Mouse (Mus musculus): ENCODE data around the gene Hrh2. TPM values are rescaled to one million over a fixed set of nuclear protein-coding genes. Genes with fewer than 3 reads are reported as not detected.

Gene Hrh2
- polyA plus RNA-seq, 1 experiment from 2014 or later = 1.4 TPM

DNA sequence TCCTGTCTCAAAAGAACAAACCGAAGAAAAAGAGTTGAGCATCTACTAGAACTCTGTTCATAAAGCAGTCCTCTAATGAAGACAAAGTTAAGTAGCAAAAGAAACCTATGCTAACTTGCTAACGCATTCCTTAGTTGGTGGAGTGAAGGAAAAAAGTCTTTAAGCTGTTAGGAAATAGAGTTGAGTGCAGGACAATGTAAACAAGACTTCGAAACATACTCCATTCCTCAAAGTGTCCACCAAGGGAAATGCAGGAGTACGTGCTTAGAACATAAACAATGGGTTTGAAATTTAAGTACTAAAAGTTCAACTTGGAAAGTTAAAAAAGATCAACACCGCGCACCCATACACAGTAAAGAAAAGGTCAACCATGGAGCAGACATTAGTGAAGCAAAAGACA, 38.2 kb downstream of the Hrh2 start:
- no peak overlapping the region for H3K4me3 ChIP-seq
- no peak overlapping the region for H3K27ac ChIP-seq
- 0 out of 2 replicates have a peak, but pooled peaks cover 3% of the 10 kb centered on the region for H3K27me3 ChIP-seq (replicated peaks)
- H3K9me3 ChIP-seq = no peaks in the 10 kb centered on the region
- ATAC-seq (replicated peaks) = no peak
- H3K9ac ChIP-seq = no peak overlapping the region
- WGBS = 91% methylated on average over 6 of the region's 6 CpGs
- H3K36me3 ChIP-seq (replicated peaks) = no peaks in the 10 kb centered on the region
- H3K4me2 ChIP-seq = no peak overlapping the region
- peaks cover 2% of the 10 kb centered on the region; the same call in 1 of the 2 replicates for H3K4me1 ChIP-seq

DNA sequence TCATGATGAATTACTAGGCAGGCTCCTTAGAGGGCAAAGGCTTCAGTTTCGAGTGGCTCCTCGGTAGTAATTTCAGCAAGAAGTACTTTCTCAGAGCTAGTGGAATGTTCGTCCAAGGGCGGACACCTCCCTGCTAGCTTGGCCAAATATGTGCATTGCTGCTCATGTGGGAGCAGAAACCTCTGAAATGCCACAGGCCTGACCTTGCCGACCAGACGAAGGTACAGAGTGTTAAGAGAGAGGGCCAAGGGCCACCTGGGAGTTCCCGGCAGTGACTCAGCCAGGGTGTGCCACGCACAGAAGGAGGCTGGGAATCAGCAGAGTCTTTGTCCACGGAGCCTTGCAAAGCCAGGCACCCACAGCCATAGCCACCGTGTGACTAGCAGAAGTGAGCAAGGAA, 39.9 kb downstream of the Hrh2 start:
- Histone ChIP-seq H3K4me2 (no peak overlapping the region), H3K27ac (no peak overlapping the region), H3K36me3 (replicated peaks) (no peaks in the 10 kb centered on the region), H3K9ac (no peak overlapping the region), H3K9me3 (no peaks in the 10 kb centered on the region), H3K27me3 (replicated peaks) (0 out of 2 replicates have a peak, but pooled peaks cover 3% of the 10 kb centered on the region), H3K4me3 (no peak overlapping the region), H3K4me1 (peaks cover 2% of the 10 kb centered on the region; the same call in 1 of the 2 replicates)
- WGBS = 81% methylated on average over 10 of the region's 10 CpGs
- ATAC-seq (replicated peaks) = no peak

DNA sequence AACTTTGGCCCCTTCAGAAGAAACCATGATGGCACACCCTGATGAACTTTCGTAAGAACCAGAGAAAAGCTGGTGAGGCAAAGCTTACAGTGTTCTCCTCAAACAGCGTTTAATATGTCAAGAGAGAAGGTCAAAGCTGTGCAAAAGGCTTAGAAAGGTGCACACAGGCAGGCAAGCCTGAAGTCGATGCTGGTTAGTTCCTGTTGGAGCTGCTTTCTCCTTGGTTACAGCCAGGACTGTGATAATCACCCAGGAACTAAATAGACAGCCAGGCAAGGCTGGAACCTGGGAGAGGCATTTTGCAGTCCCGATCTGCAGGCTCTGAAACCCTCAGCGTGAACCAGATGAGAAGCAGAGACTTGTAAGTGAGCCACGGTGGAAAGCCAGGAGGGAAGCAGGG, 45.6 kb downstream of the Hrh2 start:
- no peak overlapping the region for H3K27ac ChIP-seq
- no peaks in the 10 kb centered on the region for H3K27me3 ChIP-seq (replicated peaks)
- WGBS = 66% methylated on average over 6 of the region's 6 CpGs
- no peak overlapping the region for H3K4me3 ChIP-seq
- H3K4me1 ChIP-seq = peaks cover 3% of the 10 kb centered on the region; the same call in 1 of the 2 replicates
- no peaks in the 10 kb centered on the region for H3K36me3 ChIP-seq (replicated peaks)
- no peak overlapping the region for H3K4me2 ChIP-seq
- H3K9me3 ChIP-seq = no peaks in the 10 kb centered on the region
- H3K9ac ChIP-seq = no peak overlapping the region
- no peak for ATAC-seq (replicated peaks)

DNA sequence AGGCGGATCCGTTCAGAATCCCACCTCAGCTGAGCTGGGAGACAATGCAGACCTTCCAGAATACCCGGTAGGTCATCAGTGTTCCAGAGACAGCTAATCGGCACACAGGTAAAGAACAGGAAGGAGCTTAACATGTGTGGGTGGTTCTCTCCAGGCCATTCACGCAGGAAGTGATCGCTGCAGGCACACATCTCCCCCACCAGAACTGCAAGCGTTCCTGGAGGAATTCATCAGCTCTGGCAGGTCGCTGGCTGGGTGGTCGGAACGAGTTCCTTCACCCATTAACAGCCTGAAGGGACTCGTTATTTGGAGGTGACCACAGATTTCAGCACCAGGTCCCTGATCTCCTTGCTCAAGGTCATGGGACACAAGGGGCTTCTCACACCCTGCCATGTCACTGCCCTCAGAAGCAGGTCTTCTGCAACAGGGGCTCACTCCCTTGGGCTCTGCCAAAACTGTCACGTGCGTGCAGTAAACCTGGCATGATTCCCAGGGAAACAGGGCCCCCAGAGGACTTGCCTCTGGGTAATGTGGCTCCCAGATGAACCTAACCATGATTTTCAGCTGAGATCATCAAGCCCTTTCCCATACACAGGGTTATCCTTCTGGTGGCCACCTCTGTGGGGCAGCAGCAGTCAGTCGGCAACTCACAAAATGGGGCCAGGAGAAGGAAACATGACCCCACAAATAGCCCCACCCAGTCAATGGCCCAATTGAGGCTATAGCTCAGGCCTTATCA, 46.8 kb downstream of the Hrh2 start:
- no peak overlapping the region for H3K4me3 ChIP-seq
- 61% methylated on average over 14 of the region's 14 CpGs for WGBS

DNA sequence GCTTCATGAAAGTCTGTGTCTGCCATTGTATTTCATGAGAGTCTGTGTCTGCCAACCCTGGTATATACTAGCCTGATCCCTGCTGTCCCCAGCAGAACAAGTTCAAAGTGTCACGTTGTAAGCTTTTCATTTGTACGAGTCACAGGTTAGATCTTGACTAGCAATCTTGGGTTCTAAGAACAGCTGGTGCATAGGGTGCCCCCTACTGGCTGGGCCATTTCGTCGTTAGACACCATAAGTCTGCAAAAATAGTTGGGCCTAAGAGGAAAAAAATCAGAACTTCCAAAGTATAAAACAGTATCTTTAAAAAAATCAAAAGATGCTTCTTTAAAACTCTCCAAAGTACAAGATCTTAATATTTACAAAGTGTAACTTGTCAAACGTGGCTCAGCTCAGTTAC, 50.5 kb downstream of the Hrh2 start:
- WGBS = 75% methylated on average over 5 of the region's 5 CpGs
- no peak for ATAC-seq (replicated peaks)

More for the DNA sequence above, 46.8 kb downstream of the Hrh2 start:
- no peaks in the 10 kb centered on the region for H3K27me3 ChIP-seq (replicated peaks)
- no peak for ATAC-seq (replicated peaks)
- no peak overlapping the region for H3K27ac ChIP-seq
- H3K4me2 ChIP-seq = no peak overlapping the region
- H3K36me3 ChIP-seq (replicated peaks) = no peaks in the 10 kb centered on the region
- no peak overlapping the region for H3K9ac ChIP-seq
- H3K4me1 ChIP-seq = peaks cover 3% of the 10 kb centered on the region; the same call in 1 of the 2 replicates
- H3K9me3 ChIP-seq = no peaks in the 10 kb centered on the region

DNA sequence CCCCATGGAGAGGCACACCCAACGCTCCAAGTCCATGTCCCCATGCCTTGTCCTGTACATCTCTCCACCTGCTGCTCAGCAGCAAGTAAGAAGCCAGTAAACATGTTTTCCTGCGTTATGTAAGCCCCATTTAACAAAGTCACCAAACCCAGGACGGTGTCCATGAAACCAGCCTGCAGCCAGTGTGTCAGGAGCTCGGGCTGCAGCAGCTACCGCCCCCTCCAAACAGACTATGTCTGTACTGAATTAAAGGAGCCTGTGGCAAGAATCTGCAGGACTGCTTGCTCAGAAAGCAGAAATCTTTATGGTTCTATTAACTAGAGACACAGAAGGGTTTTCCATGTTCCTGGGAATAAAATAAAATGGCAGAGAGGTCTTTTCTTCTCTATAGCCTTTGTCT, 53.3 kb downstream of the Hrh2 start:
- ATAC-seq (replicated peaks) = no peak
- Histone ChIP-seq H3K4me1 (peaks cover 24% of the 10 kb centered on the region), H3K9ac (no peak overlapping the region), H3K9me3 (no peaks in the 10 kb centered on the region), H3K4me2 (no peak overlapping the region), H3K36me3 (replicated peaks) (no peaks in the 10 kb centered on the region), H3K4me3 (no peak overlapping the region), H3K27me3 (replicated peaks) (no peaks in the 10 kb centered on the region), H3K27ac (no peak overlapping the region)
- 73% methylated on average over 5 of the region's 5 CpGs for WGBS

More for the DNA sequence above, 50.5 kb downstream of the Hrh2 start:
- Histone ChIP-seq H3K9me3 (no peaks in the 10 kb centered on the region), H3K4me1 (peaks cover 3% of the 10 kb centered on the region; the same call in 1 of the 2 replicates), H3K4me3 (no peak overlapping the region), H3K4me2 (no peak overlapping the region), H3K36me3 (replicated peaks) (no peaks in the 10 kb centered on the region), H3K27me3 (replicated peaks) (no peaks in the 10 kb centered on the region), H3K27ac (no peak overlapping the region), H3K9ac (no peak overlapping the region)

DNA sequence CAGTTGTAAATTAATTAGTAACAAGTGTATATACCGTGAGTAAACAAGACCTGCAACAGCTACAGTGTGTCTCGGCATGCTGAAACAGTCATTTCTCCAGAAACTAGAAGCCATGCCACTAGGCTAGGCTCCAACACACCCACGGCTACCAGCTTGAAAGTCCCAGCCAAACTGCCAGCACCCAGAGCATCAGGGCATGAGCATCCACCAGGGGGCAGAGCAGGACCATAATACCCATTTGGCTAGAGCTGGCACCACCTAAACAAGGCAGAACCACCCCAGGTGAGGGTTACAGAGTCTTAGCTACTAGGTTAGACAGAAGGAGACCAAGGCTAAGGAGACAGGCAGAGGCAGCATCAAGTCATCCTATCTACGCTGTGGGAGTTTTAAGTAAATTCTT, 55.6 kb downstream of the Hrh2 start:
- WGBS = 32% methylated on average over 4 of the region's 4 CpGs

DNA sequence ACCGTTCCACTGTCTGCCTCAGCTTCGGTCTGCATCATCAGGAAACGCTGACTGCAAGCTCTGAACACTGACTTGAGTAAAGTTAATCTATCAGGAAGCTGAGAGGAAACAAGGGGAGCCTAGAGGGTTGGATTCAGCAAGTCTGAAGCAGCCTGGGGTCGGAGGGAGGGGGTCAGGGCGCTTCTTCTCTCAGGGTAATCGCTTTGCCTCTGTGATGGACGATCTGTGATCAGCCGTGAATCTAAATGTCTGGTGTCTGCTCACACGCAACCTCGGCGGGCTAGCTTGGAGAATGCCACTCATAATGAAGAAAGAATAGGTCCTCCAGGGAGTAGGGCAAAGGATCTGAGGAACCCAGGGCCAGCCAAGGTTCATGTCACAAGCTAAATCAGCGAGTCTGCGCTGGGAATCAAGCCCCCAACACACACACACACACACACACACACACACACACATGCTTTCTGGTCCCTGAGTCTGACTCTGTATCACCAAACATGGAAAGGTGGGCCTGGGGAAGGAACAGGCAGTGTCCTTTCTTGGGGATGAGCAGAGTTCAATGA, 56.6 kb downstream of the Hrh2 start:
- Histone ChIP-seq H3K4me1 (peaks cover 27% of the 10 kb centered on the region), H3K27me3 (replicated peaks) (no peaks in the 10 kb centered on the region), H3K36me3 (replicated peaks) (no peaks in the 10 kb centered on the region), H3K9ac (no peak overlapping the region), H3K9me3 (no peaks in the 10 kb centered on the region), H3K4me3 (no peak overlapping the region), H3K27ac (no peak overlapping the region), H3K4me2 (no peak overlapping the region)
- 0 out of 2 replicates have a peak, but pooled peaks have one; percentile 32 for ATAC-seq (replicated peaks)
- WGBS = 58% methylated on average over 13 of the region's 13 CpGs

More for the DNA sequence above, 55.6 kb downstream of the Hrh2 start:
- H3K4me1 ChIP-seq = peaks cover 27% of the 10 kb centered on the region
- no peak overlapping the region for H3K4me3 ChIP-seq
- H3K36me3 ChIP-seq (replicated peaks) = no peaks in the 10 kb centered on the region
- H3K9me3 ChIP-seq = no peaks in the 10 kb centered on the region
- no peak overlapping the region for H3K4me2 ChIP-seq
- H3K27me3 ChIP-seq (replicated peaks) = no peaks in the 10 kb centered on the region
- no peak overlapping the region for H3K9ac ChIP-seq
- peak; percentile 76 for ATAC-seq (replicated peaks)
- no peak overlapping the region for H3K27ac ChIP-seq

DNA sequence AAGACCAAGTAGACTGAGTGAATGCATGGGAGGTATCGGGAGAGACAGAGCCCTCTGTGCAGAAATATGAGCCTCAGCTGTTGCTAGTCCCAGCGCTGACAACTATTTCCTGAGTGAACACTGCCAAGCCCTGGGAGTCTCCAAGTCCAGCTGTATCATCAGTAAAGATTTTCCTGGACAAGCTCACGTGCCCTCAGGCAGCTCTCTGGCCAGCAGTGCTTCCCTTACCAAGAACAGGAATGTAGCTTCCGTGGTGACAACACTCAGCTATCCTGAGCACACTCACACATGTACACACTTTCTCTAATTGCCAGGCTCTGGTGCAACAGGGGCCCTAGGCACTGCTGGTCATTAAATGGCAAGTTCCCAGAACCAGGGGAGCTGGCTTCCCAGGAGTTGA, 57.1 kb downstream of the Hrh2 start:
- ATAC-seq (replicated peaks) = no peak
- Histone ChIP-seq H3K9ac (no peak overlapping the region), H3K4me2 (no peak overlapping the region), H3K27me3 (replicated peaks) (no peaks in the 10 kb centered on the region), H3K9me3 (no peaks in the 10 kb centered on the region), H3K4me1 (peaks cover 27% of the 10 kb centered on the region), H3K36me3 (replicated peaks) (no peaks in the 10 kb centered on the region), H3K27ac (no peak overlapping the region), H3K4me3 (no peak overlapping the region)
- 60% methylated on average over 4 of the region's 4 CpGs for WGBS

DNA sequence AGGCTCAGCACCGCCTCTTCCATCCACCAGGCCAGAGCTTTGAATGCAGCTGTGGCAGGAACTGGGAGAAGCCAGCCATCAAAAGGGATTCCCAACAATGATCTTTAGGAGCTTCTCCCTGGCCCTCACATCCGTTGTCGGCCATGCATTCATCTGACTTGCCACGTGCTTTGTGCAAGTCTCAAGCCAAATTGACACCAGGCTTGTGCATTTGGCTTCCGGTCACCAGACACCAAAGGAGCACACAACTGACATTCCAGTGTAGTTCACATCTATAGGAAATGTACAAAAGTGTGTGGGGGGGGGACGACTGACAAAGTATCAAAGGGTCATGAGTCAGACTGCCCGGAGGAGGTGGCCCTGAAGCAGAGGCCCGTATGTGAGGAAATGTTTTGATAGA, 58.4 kb downstream of the Hrh2 start:
- Histone ChIP-seq H3K4me2 (no peak overlapping the region), H3K36me3 (replicated peaks) (no peaks in the 10 kb centered on the region), H3K4me3 (no peak overlapping the region), H3K27me3 (replicated peaks) (no peaks in the 10 kb centered on the region), H3K9ac (no peak overlapping the region), H3K9me3 (no peaks in the 10 kb centered on the region), H3K4me1 (peaks cover 27% of the 10 kb centered on the region), H3K27ac (no peak overlapping the region)
- no peak for ATAC-seq (replicated peaks)
- 38% methylated on average over 8 of the region's 8 CpGs for WGBS

DNA sequence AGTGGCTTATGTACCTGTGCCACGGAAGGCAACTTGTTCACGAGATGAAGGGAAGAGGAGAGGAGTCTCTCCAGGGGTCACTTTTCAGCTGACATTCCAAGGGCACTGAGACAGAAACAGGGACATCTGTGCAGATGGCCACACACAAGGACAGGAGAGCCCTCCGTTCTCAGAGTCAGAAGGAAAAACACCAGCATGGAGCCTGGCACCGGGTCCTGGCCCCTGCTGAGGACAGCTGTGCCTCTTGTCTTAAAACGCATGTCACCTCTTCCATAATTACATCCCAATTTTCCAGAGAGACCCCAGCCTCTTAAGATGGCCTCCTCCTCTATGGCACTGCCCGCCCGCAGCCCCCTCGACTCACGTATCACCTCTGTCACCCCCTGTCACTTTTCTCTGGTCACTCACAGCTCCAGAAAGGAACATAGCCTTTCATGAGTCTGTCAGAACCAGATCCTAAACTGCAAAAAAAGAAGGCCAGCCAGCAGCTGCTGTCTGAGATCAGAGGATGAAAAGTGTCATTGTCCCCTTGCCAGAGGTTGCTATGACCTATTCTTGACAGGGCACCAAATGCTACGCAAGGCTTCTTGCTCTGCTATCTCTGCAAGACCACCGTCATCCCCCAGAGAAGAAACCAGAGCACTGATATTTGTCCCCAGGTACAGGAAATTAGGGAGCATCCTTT, 59.8 kb downstream of the Hrh2 start:
- no peak overlapping the region for H3K9ac ChIP-seq
- no peaks in the 10 kb centered on the region for H3K9me3 ChIP-seq
- H3K4me2 ChIP-seq = no peak overlapping the region
- no peaks in the 10 kb centered on the region for H3K27me3 ChIP-seq (replicated peaks)
- H3K27ac ChIP-seq = no peak overlapping the region
- no peaks in the 10 kb centered on the region for H3K36me3 ChIP-seq (replicated peaks)
- 75% methylated on average over 11 of the region's 11 CpGs for WGBS
- H3K4me3 ChIP-seq = no peak overlapping the region
- H3K4me1 ChIP-seq = peaks cover 29% of the 10 kb centered on the region
- no peak for ATAC-seq (replicated peaks)

DNA sequence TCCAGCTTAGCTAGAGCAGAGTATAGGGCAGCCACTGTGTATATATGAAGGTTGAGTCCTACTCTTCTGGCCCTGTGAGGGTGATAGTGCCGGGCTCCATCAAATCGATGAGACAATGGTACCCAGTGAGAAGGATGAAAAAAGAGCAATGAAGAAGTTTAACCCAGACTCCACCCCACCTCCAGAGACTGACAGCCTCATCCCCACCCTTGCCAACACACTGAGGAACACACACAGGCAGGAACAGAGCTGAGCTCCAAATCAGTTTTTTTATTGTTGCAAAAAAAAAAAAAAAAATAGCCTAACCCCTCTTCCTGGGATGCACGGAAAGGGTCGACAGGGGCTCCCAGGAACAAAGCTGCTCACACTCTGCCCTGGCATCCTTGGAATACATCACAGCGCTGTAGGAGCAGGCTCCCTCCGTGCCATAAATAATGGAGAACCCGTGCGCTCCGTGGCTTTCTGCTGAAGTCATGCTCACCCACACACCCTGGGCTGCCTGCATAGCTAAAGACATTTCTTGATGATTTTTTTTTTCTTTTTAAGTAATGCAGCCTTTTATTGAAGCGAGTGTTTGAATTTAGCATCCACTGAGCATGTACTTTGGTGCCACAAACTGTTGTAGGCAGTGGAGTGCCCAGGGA, 65.8 kb downstream of the Hrh2 start:
- 17% methylated on average over 10 of the region's 10 CpGs for WGBS
- Histone ChIP-seq H3K27ac (peak overlapping the region; percentile 51), H3K4me3 (no peak overlapping the region), H3K4me1 (peaks cover 16% of the 10 kb centered on the region), H3K36me3 (replicated peaks) (no peaks in the 10 kb centered on the region), H3K9me3 (no peaks in the 10 kb centered on the region), H3K27me3 (replicated peaks) (no peaks in the 10 kb centered on the region), H3K4me2 (no peak overlapping the region; the same call in 1 of the 2 replicates), H3K9ac (no peak overlapping the region)
- peak; percentile 59; the same call in 1 of the 2 replicates for ATAC-seq (replicated peaks)
